Mouse (Mus musculus) spleen, postnatal 0 days (tissue): ENCODE results near the gene Mthfd2l. TPM values are rescaled to one million over a fixed set of nuclear protein-coding genes. Genes with fewer than 3 reads are reported as not detected.

Experiments
- polyA plus RNA-seq: library from polyadenylated mRNA; unstranded; fragments of >200 nt; fragmentation: Nextera tagmentation; extraction: Ambion mirVana; gene quantifications from 2 replicates; pipeline ENCODE4 v1.2.1, GENCODE M21; 2015

Gene Mthfd2l
- polyA plus RNA-seq, result 16.9 and 22.3 TPM in 2 replicates

GRCm38 (mm10) chr5:90930971-90931851, at the start of gene Mthfd2l:
Gene Mthfd2l (plus strand): TSS chr5:90931117.

DNA sequence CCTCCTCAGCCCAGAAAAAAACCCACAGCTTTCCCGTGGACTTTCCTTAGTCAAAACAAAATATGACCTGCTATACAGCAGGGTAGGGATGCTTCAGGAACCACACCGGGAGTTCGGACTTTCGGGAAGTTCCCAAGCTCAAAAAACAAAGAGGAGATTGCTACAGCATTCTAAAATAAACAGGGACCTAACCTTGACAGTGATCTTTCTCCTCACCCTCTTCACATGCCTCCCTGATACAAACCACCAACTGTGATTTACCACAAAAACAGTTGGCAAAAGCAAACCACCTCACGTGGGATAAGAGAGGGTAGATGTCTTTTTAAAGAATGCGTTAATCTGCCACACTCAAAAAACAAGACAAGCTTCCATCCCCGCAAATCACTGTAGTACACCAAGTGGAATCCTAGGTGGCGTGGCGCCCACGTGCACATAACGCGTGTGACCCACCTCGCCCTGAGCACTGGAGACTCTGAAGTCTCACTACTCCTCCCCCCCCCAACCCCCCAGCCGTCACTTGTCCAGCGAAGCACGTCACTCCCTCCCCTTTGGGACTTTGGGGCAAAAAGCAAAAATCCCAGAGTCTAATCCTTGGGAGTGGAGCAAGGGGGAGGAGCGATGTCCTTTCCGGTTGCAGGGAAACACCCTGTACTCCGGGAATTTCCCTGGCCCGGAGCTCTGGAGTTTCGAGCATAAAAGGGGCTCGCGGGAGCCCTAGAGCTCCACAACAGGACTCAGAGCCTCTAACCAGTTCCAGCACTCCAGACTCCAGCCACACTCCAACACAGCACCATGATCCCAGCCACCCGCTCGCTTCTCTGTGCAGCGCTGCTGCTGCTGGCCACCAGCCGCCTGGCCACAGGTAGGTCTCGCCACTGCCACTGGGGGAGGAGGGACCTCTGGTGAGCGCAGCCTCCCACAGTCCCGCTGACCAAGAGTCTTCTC, 40.1 kb upstream of the Mthfd2l start, which contains the start of gene Cxcl1:
TSS of gene Cxcl1 (plus strand) at position 723 of the 945 bp plus-strand sequence.

DNA sequence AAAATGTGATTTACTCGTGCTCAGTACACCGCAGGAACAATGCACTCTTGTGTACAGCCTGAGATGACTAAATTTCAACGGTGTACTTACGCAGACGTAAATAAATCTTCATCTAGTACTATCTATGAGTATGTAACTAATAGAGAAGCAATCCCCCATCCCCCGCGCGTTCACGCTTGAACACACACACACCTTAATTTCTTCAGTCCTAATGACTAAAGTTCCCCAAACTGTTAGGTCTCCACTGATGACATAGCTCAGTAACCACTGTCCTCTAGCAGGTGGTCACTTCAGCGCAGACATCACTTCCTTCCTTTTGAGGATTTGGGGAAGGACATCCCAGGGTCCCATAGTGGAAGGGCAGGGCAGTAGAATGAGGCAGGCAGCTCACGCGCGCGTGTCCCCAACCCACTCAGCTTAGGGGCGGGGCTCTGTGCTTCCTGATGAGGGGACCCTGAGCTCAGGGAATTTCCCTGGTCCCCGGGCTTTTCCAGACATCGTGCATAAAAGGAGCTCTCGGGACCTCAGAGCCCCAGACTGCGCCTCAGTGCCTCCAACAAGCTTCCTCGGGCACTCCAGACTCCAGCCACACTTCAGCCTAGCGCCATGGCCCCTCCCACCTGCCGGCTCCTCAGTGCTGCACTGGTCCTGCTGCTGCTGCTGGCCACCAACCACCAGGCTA, 27.4 kb upstream of the Mthfd2l start, which contains the start of gene Cxcl2:
TSS of gene Cxcl2 (plus strand) at position 533 of the 682 bp plus-strand sequence.

DNA sequence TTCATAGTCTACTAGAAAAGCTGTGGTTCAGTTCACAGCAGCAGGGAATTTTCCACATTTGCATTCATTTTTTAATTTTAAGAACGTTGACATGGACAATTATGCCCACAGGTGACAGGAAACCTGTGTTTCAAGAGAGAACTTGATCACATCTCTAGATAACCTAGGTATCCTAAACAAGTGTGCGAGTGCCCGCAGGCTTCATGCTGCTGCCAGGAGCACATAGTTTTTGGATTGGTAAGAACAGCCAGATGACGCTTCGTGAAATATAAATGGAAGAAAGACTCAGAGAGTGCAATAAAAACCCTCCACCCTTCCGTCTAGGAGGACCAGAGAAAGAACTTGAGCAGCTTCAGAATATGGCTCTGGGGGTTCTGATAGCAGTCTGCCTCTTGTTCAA, 96.2 kb downstream of the Mthfd2l start, which contains the start of gene Epgn:
TSS of gene Epgn (plus strand) at position 301 of the 400 bp plus-strand sequence.

Other genes with a start within 250 kb of the Mthfd2l start
- 1.3 and 1.5 TPM in 2 replicates for gene Cxcl5, start 171.8 kb upstream of the Mthfd2l start, polyA plus RNA-seq
- 96.8 and 112 TPM in 2 replicates for gene Ppbp, start 162.6 kb upstream of the Mthfd2l start, polyA plus RNA-seq
- 438 and 463 TPM in 2 replicates for gene Pf4, start 158.7 kb upstream of the Mthfd2l start, polyA plus RNA-seq
- not detected in 2 replicates for gene Cxcl3, start 145.0 kb upstream of the Mthfd2l start, polyA plus RNA-seq
- not detected in 2 replicates for gene Cxcl15, start 136.6 kb upstream of the Mthfd2l start, polyA plus RNA-seq
- gene Cxcl1, start 39.9 kb upstream of the Mthfd2l start, polyA plus RNA-seq, result 0.34 and 0.55 TPM in 2 replicates
- gene Cxcl2, start 27.2 kb upstream of the Mthfd2l start, polyA plus RNA-seq, result 0.11 and 0.15 TPM in 2 replicates
- not detected in 2 replicates for gene Epgn, start 96.3 kb downstream of the Mthfd2l start, polyA plus RNA-seq
- gene Ereg, start 143.5 kb downstream of the Mthfd2l start, polyA plus RNA-seq, result 0.02 and 0.05 TPM in 2 replicates
- gene Areg, start 208.5 kb downstream of the Mthfd2l start, polyA plus RNA-seq, result not detected in 2 replicates